Mouse (Mus musculus) cerebellum, postnatal 4 days (tissue): ENCODE results near the gene Rnf6.

Experiments used
- DNase-seq, 2 experiments: peaks; one replicate each; pipeline ENCODE4 v3.0.0; 2022; ENCODE audit warnings: low spot score in 2 of 2, mixed read lengths in 1 of 2

Rnf6 gene

GRCm38 (mm10) chr5:146220879-146221714, at the start of gene Rnf6:
Rnf6 (minus strand) TSS chr5:146221555.
- peak; percentile 78 to 92 for DNase-seq

GRCm38 (mm10) chr5:146270593-146270992, 49.2 kb upstream of the Rnf6 start:
- DNase-seq: no peak

GRCm38 (mm10) chr5:146267776-146268175, 46.4 kb upstream of the Rnf6 start:
- DNase-seq: no peak

GRCm38 (mm10) chr5:146265934-146266591, 44.7 kb upstream of the Rnf6 start:
- no peak for DNase-seq

- no peak for DNase-seq
Measured at GRCm38 (mm10) chr5:146260003-146260402, 38.6 kb upstream of the Rnf6 start.

- DNase-seq: no peak
Measured at GRCm38 (mm10) chr5:146253644-146254043, 32.3 kb upstream of the Rnf6 start.

GRCm38 (mm10) chr5:146251663-146252429, 30.5 kb upstream of the Rnf6 start:
- DNase-seq: no peak

GRCm38 (mm10) chr5:146250369-146251075, 29.2 kb upstream of the Rnf6 start:
- DNase-seq: no peak

- DNase-seq: no peak
Measured at GRCm38 (mm10) chr5:146248746-146249145, 27.4 kb upstream of the Rnf6 start.

GRCm38 (mm10) chr5:146247709-146248108, 26.4 kb upstream of the Rnf6 start:
- DNase-seq: no peak

- DNase-seq: no peak
Measured at GRCm38 (mm10) chr5:146246386-146246785, 25.0 kb upstream of the Rnf6 start.

- DNase-seq: no peak
Measured at GRCm38 (mm10) chr5:146245646-146246370, 24.5 kb upstream of the Rnf6 start.

GRCm38 (mm10) chr5:146245193-146245592, 23.8 kb upstream of the Rnf6 start:
- no peak for DNase-seq

- no peak for DNase-seq
Measured at GRCm38 (mm10) chr5:146241202-146241601, 19.8 kb upstream of the Rnf6 start.

GRCm38 (mm10) chr5:146240771-146241170, 19.4 kb upstream of the Rnf6 start:
- DNase-seq: no peak

- no peak for DNase-seq
Measured at GRCm38 (mm10) chr5:146238274-146238673, 16.9 kb upstream of the Rnf6 start.

GRCm38 (mm10) chr5:146234336-146234735, 13.0 kb upstream of the Rnf6 start:
- no peak for DNase-seq

- no peak for DNase-seq
Measured at GRCm38 (mm10) chr5:146232816-146233215, 11.5 kb upstream of the Rnf6 start.

- no peak for DNase-seq
Measured at GRCm38 (mm10) chr5:146232056-146232675, 10.8 kb upstream of the Rnf6 start.

GRCm38 (mm10) chr5:146231655-146231996, 10.3 kb upstream of the Rnf6 start:
- DNase-seq: peak in 1 of 2 experiments; percentile 27
